Comparison of ENCODE assay signal across 21 mouse cellular contexts in genomic region chr17:5985271-5985670, GRCm38 (mm10). TPM values are rescaled to one million over a fixed set of nuclear protein-coding genes. Genes with fewer than 3 reads are reported as not detected.
DNase-seq lines count a peak whose midpoint lies in the region; ATAC-seq and TF ChIP-seq lines count a peak whose summit lies in the region.
"Had no signal": no experiment of that assay in that cellular context is flagged by ENCODE, and none has a peak within 500 bp of the region (broad histone marks: within the 10 kb centered on the region; RNA-seq: fewer than 3 reads in every experiment).

No protein-coding gene starts in this region.

- no peak for TF ChIP-seq POLR2A in MEL (IDR thresholded peaks at IDR 0.05; ENCODE audit: control insufficient read depth in 1 of 2, insufficient read depth in 1 of 2, low read depth in 1 of 2, low read length in 2 of 2, poor library complexity in 1 of 2)

- ATAC-seq in stomach, postnatal 0 days (ENCODE audit: low FRiP score, low TSS enrichment), result no peak
- no peak for ATAC-seq in frontal cortex, adult (ENCODE audit: low TSS enrichment)
- ATAC-seq: forebrain, embryonic 15.5 days had no signal

- no peaks in the 10 kb centered on the region for H3K27me3 ChIP-seq in MEL (ENCODE audit: control insufficient read depth in 1 of 2, insufficient read depth in 2 of 2, low read length in 2 of 2)
- no peaks in the 10 kb centered on the region for H3K27me3 ChIP-seq in stomach, postnatal 0 days (ENCODE audit: control insufficient read depth, insufficient read depth, low read length)
- H3K27me3 ChIP-seq: embryonic facial prominence, embryonic 15.5 days; forebrain, embryonic 15.5 days; heart, embryonic 12.5 days; intestine, embryonic 15.5 days had no signal

- H3K79me2 ChIP-seq in MEL (ENCODE audit: control insufficient read depth, insufficient read depth, low read length, poor library complexity), result no peaks in the 10 kb centered on the region

- H3K36me3 ChIP-seq in MEL (ENCODE audit: control insufficient read depth in 1 of 2, insufficient read depth in 2 of 2, low read length in 2 of 2), result no peaks in the 10 kb centered on the region
- H3K36me3 ChIP-seq in stomach, postnatal 0 days (ENCODE audit: control insufficient read depth, insufficient read depth, low read length), result 0 out of 2 replicates have a peak, but pooled peaks cover 4% of the 10 kb centered on the region
- H3K36me3 ChIP-seq: embryonic facial prominence, embryonic 15.5 days; forebrain, embryonic 10.5 days; forebrain, embryonic 15.5 days; G1E; hindbrain, embryonic 10.5 days had no signal

- H3K9me3 ChIP-seq in MEL (replicated peaks; ENCODE audit: insufficient read depth, low read length), result no peaks in the 10 kb centered on the region
- no peaks in the 10 kb centered on the region for H3K9me3 ChIP-seq in stomach, postnatal 0 days (ENCODE audit: control insufficient read depth, low read length)
- H3K9me3 ChIP-seq: embryonic facial prominence, embryonic 15.5 days; forebrain, embryonic 10.5 days; forebrain, embryonic 15.5 days; G1E; heart, embryonic 12.5 days; hindbrain, embryonic 10.5 days; intestine, embryonic 15.5 days had no signal

- WGBS in stomach, postnatal 0 days, result 47% methylated on average over 1 of the region's 1 CpGs

- TF ChIP-seq CTCF in gastrocnemius, adult 2 months (IDR thresholded peaks at IDR 0.05), result no peak
- TF ChIP-seq CTCF in MEL (IDR thresholded peaks at IDR 0.05 in 2 of 3, conservative IDR thresholded peaks at IDR 0.05 in 1 of 3; ENCODE audit: control insufficient read depth in 1 of 3, insufficient read depth in 1 of 3, low read depth in 2 of 3, low read length in 3 of 3, poor library complexity in 1 of 3, severe bottlenecking in 1 of 3), result no peak
- TF ChIP-seq CTCF in stomach, postnatal 0 days (IDR thresholded peaks at IDR 0.05; ENCODE audit: low read depth), result no peak

- no peak for TF ChIP-seq EP300 in MEL (IDR thresholded peaks at IDR 0.05; ENCODE audit: low read depth in 1 of 2, low read length in 2 of 2)
- TF ChIP-seq EP300 in stomach, postnatal 0 days (optimal IDR thresholded peaks at IDR 0.05), result no peak

- no peak overlapping the region for H3K9ac ChIP-seq in MEL (ENCODE audit: control insufficient read depth, low read depth, low read length, poor library complexity, severe bottlenecking)
- H3K9ac ChIP-seq in stomach, postnatal 0 days (ENCODE audit: low read length), result no peak overlapping the region; the same call in 1 of the 2 replicates
- H3K9ac ChIP-seq: embryonic facial prominence, embryonic 15.5 days; forebrain, embryonic 15.5 days; heart, embryonic 12.5 days; hindbrain, embryonic 14.5 days; intestine, embryonic 15.5 days had no signal

- no peak overlapping the region for H3K4me2 ChIP-seq in stomach, postnatal 0 days (replicated peaks; ENCODE audit: low read depth)
- H3K4me2 ChIP-seq: embryonic facial prominence, embryonic 15.5 days; forebrain, embryonic 15.5 days; heart, embryonic 12.5 days; hindbrain, embryonic 14.5 days; intestine, embryonic 15.5 days had no signal

- no peak overlapping the region for H3K4me3 ChIP-seq in gastrocnemius, adult 2 months
- H3K4me3 ChIP-seq in MEL (ENCODE audit: control insufficient read depth in 1 of 2, insufficient read depth in 1 of 2, low read depth in 2 of 2, low read length in 2 of 2), result no peak overlapping the region
- H3K4me3 ChIP-seq in stomach, postnatal 0 days (ENCODE audit: low read depth, low read length), result no peak overlapping the region
- H3K4me3 ChIP-seq: embryonic facial prominence, embryonic 15.5 days; erythroblast, embryonic 14.5 days; forebrain, embryonic 10.5 days; forebrain, embryonic 15.5 days; heart, embryonic 12.5 days; hindbrain, embryonic 10.5 days; intestine, embryonic 15.5 days had no signal

- peak overlapping the region; percentile 12; the same call in 1 of the 2 replicates for H3K27ac ChIP-seq in gastrocnemius, adult 2 months
- no peak overlapping the region for H3K27ac ChIP-seq in MEL (ENCODE audit: control insufficient read depth, low read depth, low read length)
- H3K27ac ChIP-seq in stomach, postnatal 0 days (replicated peaks), result 0 out of 2 replicates have a peak overlapping the region, but pooled peaks have one; percentile 13
- H3K27ac ChIP-seq: embryonic facial prominence, embryonic 15.5 days; forebrain, embryonic 10.5 days; forebrain, embryonic 15.5 days; hindbrain, embryonic 14.5 days; intestine, embryonic 15.5 days had no signal

- DNase-seq in gastrocnemius, adult 2 months, result no peak
- DNase-seq in gastrocnemius, adult 8-10 months (ENCODE audit: low spot score in 2 of 2), result no peak
- DNase-seq in 3T3-L1 (ENCODE audit: low read depth, low spot score), result peak; percentile 66
- peak; percentile 29 for DNase-seq in MEL (ENCODE audit: low read depth, low spot score)
- DNase-seq in stomach, postnatal 0 days (ENCODE audit: low spot score), result no peak
- no peak for DNase-seq in embryo, embryonic 11 days
- DNase-seq: adrenal gland, adult 8-10 months; adrenal gland, postnatal 36 days; cerebellum, adult 2 months; cerebellum, postnatal 10 days; gastrocnemius, postnatal 25 days had no signal

- no peak for TF ChIP-seq RAD21 in MEL (IDR thresholded peaks at IDR 0.05; ENCODE audit: low read depth, low read length)

- intact Hi-C loops in gastrocnemius, adult 2 months (cut with DNase I), result no loop called here

- peaks cover 0 to 4% of the 10 kb centered on the region in 2 experiments; a peak in 1 of 4 replicates for H3K4me1 ChIP-seq in MEL (ENCODE audit: control insufficient read depth in 1 of 2, insufficient read depth in 2 of 2, low read length in 2 of 2)
- H3K4me1 ChIP-seq in stomach, postnatal 0 days (replicated peaks; ENCODE audit: control insufficient read depth, insufficient read depth), result no peaks in the 10 kb centered on the region
- H3K4me1 ChIP-seq: forebrain, embryonic 15.5 days had no signal

TF ChIP-seq in MEL, 35 proteins besides CTCF, POLR2A, EP300 and RAD21:
- TF ChIP-seq JUND (IDR thresholded peaks at IDR 0.05; ENCODE audit: low read depth, low read length) (no peak), ETS1 (IDR thresholded peaks at IDR 0.05; ENCODE audit: low read depth, low read length) (no peak), UBTF (IDR thresholded peaks at IDR 0.05; ENCODE audit: borderline replicate concordance, insufficient read depth, low read depth, low read length) (no peak), NRF1 (IDR thresholded peaks at IDR 0.05; ENCODE audit: insufficient read depth, low read depth, low read length, poor library complexity, severe bottlenecking) (no peak), MEF2A (IDR thresholded peaks at IDR 0.05; ENCODE audit: extremely low read depth, insufficient replicate concordance, low read depth, low read length, poor library complexity, severe bottlenecking) (no peak), NELFE (IDR thresholded peaks at IDR 0.05; ENCODE audit: low read depth, low read length) (no peak), ZMIZ1 (IDR thresholded peaks at IDR 0.05; ENCODE audit: low read depth, low read length) (no peak), MAZ (IDR thresholded peaks at IDR 0.05; ENCODE audit: low read depth, low read length) (no peak), HCFC1 (IDR thresholded peaks at IDR 0.05; ENCODE audit: low read depth, low read length) (no peak), CHD1 (IDR thresholded peaks at IDR 0.05; ENCODE audit: low read depth, low read length) (no peak), CHD2 (IDR thresholded peaks at IDR 0.05; ENCODE audit: low read length) (no peak)

RNA-seq across cellular contexts. Expression of gene Synj2, which starts 44.2 kb away (rescaled TPM):
- total RNA-seq in gastrocnemius, adult 2 months (2021), result 10 to 100 TPM; 26.3 to 36.9 TPM
- total RNA-seq in gastrocnemius, adult 8-10 months (2022), result 10 to 100 TPM; 27.1 to 40.6 (median 29.6) TPM
- 1.2 and 1.8 TPM in 2 replicates for total RNA-seq in MEL (2012; rRNA removed)
- polyA plus RNA-seq in MEL (2012; ENCODE audit: insufficient read depth in 1 of 2, insufficient read length in 2 of 2, low read depth in 1 of 2, low replicate concordance in 2 of 2, missing spikeins in 1 of 2), result 1 to 10 TPM in 1 of 2 experiments, not detected in 1; 2.5 TPM
- polyA plus RNA-seq in stomach, postnatal 0 days (2015; fragmentation: Nextera tagmentation; extraction: Ambion mirVana), result 3.2 and 3.3 TPM in 2 replicates
- polyA plus RNA-seq: erythroblast, embryonic 14.5 days had no signal

Comparison
In these comparisons a context has a peak if more than half of its experiments do, and no peak if none do; other contexts are left out.
1. DNase-seq: peak in 3T3-L1 (single experiment) and MEL (single experiment); none in gastrocnemius, adult 2 months (single experiment), gastrocnemius, adult 8-10 months (0 of 2), stomach, postnatal 0 days (single experiment) and embryo, embryonic 11 days (single experiment).